Mouse (Mus musculus): ENCODE data around the gene Gtf3c1. TPM values are rescaled to one million over a fixed set of nuclear protein-coding genes. Genes with fewer than 3 reads are reported as not detected.
A peak's percentile ranks its signal among the peaks of the same experiment; 100 is the strongest.

Gtf3c1 gene
- polyA plus RNA-seq (2014; fragmentation: Nextera tagmentation; extraction: Ambion mirVana), result 33.3 and 45.8 TPM in 2 replicates

DNA sequence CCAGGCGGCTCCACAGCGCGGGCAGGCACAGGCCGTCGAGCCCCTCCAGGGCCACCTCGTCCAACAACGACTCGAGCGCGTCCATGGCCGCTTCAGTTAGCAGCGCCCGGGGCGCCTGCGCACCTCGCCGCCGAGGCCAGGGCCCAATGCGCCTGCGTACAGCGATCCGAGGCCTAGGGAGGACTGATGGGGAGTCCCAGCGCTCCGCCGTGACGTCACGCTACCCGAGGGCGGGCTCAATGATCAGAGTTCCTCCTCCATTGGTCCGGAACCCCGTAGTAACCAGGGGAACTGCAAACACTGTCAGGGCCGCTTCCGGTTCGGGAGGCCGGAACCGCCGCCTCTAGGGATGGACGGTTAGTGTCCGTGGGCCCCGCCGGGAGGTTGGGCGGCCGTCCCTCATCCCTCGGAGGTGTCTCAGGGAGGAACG is at the start of gene Gtf3c1, which contains the start of gene D430042O09Rik:
Gene Gtf3c1, minus strand, starts transcription at position 188 of the 430 bp plus-strand sequence.
Gene D430042O09Rik, plus strand, starts transcription at position 296 of the 430 bp plus-strand sequence.
- Histone ChIP-seq H3K36me3 (ENCODE audit: control insufficient read depth, insufficient read depth, low read length) (0 out of 2 replicates have a peak, but pooled peaks cover 10% of the 10 kb centered on the region), H3K4me3 (ENCODE audit: low read depth, low read length) (peak within 1 kb of the TSS; percentile 87), H3K27ac (ENCODE audit: low read depth, low read length) (peak within 1 kb of the TSS; percentile 90), H3K4me1 (replicated peaks; ENCODE audit: control insufficient read depth, insufficient read depth, low read length) (peaks cover 12% of the 10 kb centered on the region), H3K27me3 (ENCODE audit: control insufficient read depth, insufficient read depth, low read length) (no peaks in the 10 kb centered on the region), H3K4me2 (replicated peaks; ENCODE audit: low read depth, low read length) (peak within 1 kb of the TSS; percentile 66), H3K9ac (ENCODE audit: low read depth, low read length) (peak within 1 kb of the TSS; percentile 92), H3K9me3 (ENCODE audit: control insufficient read depth, low read length) (no peaks in the 10 kb centered on the region)
- peak; percentile 99 for ATAC-seq (ENCODE audit: low FRiP score)
- 0% methylated on average over 45 of the region's 45 CpGs for WGBS
- DNase-seq (ENCODE audit: low spot score), result peak; percentile 100

DNA sequence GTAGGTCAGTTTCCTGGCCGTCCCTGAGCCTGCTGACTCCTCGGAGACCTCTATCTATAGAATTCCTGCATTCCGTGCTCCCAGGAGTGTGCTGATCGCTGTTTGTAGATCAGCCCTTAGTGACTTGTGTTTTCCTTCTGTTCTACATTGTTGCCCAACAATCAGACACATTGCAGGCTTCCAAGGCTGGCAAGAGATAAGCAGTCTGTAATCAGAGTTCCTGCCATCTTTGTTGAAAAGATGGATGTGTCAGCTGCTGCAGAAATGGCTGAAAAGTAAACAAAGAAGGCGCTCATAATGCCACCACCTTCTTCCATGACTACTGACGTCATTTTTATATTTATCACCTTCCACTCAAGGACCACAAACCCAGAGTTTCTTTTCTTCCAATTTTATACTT is 49.2 kb upstream of the Gtf3c1 start:
- no peak overlapping the region for H3K4me3 ChIP-seq (ENCODE audit: low read depth, low read length)
- H3K9ac ChIP-seq (ENCODE audit: low read depth, low read length), result no peak overlapping the region
- 80% methylated on average over 6 of the region's 6 CpGs for WGBS
- H3K9me3 ChIP-seq (ENCODE audit: control insufficient read depth, low read length), result no peaks in the 10 kb centered on the region
- DNase-seq (ENCODE audit: low spot score) (no peak), ATAC-seq (ENCODE audit: low FRiP score) (no peak)
- no peak overlapping the region for H3K27ac ChIP-seq (ENCODE audit: low read depth, low read length)
- no peaks in the 10 kb centered on the region for H3K36me3 ChIP-seq (ENCODE audit: control insufficient read depth, insufficient read depth, low read length)
- H3K4me2 ChIP-seq (replicated peaks; ENCODE audit: low read depth, low read length), result no peak overlapping the region
- H3K4me1 ChIP-seq (replicated peaks; ENCODE audit: control insufficient read depth, insufficient read depth, low read length), result no peaks in the 10 kb centered on the region
- no peaks in the 10 kb centered on the region for H3K27me3 ChIP-seq (ENCODE audit: control insufficient read depth, insufficient read depth, low read length)

DNA sequence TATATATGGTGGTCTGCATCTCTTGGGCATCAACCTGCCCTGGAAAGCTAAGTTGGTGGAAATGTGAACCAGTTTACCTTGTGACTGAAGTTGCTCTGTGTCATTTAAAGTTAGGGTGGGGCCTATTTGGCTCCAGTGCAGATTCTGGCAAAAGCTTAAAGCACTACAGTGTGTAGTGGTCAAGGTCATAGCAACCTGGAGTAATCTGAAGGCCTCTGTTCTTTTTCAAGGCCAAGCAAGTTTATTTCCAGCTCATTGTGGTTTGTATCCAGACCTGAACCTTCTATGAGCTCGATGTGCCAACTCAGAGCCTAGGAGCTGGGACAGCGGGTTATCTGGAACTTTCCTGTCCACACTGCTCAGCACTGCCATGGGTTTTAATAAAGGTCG is 45.7 kb upstream of the Gtf3c1 start:
- Histone ChIP-seq H3K9me3 (ENCODE audit: control insufficient read depth, low read length) (no peaks in the 10 kb centered on the region), H3K27me3 (ENCODE audit: control insufficient read depth, insufficient read depth, low read length) (no peaks in the 10 kb centered on the region), H3K4me1 (replicated peaks; ENCODE audit: control insufficient read depth, insufficient read depth, low read length) (no peaks in the 10 kb centered on the region), H3K4me2 (replicated peaks; ENCODE audit: low read depth, low read length) (no peak overlapping the region), H3K4me3 (ENCODE audit: low read depth, low read length) (no peak overlapping the region), H3K27ac (ENCODE audit: low read depth, low read length) (no peak overlapping the region), H3K9ac (ENCODE audit: low read depth, low read length) (no peak overlapping the region), H3K36me3 (ENCODE audit: control insufficient read depth, insufficient read depth, low read length) (no peaks in the 10 kb centered on the region)
- DNase-seq (ENCODE audit: low spot score), result no peak
- 93% methylated on average over 3 of the region's 3 CpGs for WGBS
- no peak for ATAC-seq (ENCODE audit: low FRiP score)

DNA sequence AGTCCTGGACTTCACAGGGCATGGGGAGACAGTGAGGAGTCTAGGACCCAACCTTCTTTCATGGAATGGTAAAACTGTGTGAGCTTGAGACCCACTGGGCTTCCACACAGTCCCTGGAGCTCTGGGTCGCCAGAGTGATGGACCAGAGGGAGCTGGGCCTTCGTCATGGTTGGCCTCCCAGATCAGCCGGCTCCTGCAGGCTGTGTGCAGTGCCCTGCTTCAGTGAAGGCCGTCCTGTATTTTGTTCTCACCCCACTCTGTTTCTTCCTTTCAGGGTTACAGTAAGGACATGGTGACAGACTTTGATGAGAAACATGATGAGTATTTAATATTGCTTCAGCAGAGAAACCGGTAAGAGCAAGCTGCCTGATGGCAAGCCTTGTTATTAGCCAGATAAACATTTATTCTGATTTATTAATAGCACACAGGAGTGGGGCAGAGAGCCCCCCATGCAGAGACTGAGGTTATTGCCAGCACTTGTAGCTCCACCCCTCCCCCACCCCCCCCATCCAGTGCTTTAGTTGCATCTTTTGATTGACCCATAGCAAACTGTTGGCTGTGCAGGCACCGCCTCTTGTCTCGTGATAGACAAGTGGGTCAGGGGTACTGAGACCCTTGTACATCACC is 45.2 kb upstream of the Gtf3c1 start:
- Histone ChIP-seq H3K36me3 (ENCODE audit: control insufficient read depth, insufficient read depth, low read length) (no peaks in the 10 kb centered on the region), H3K4me1 (replicated peaks; ENCODE audit: control insufficient read depth, insufficient read depth, low read length) (no peaks in the 10 kb centered on the region), H3K27ac (ENCODE audit: low read depth, low read length) (no peak overlapping the region), H3K4me2 (replicated peaks; ENCODE audit: low read depth, low read length) (no peak overlapping the region), H3K9ac (ENCODE audit: low read depth, low read length) (no peak overlapping the region), H3K27me3 (ENCODE audit: control insufficient read depth, insufficient read depth, low read length) (no peaks in the 10 kb centered on the region), H3K4me3 (ENCODE audit: low read depth, low read length) (no peak overlapping the region), H3K9me3 (ENCODE audit: control insufficient read depth, low read length) (no peaks in the 10 kb centered on the region)
- no peak for ATAC-seq (ENCODE audit: low FRiP score)
- 82% methylated on average over 7 of the region's 7 CpGs for WGBS
- DNase-seq (ENCODE audit: low spot score), result no peak

DNA sequence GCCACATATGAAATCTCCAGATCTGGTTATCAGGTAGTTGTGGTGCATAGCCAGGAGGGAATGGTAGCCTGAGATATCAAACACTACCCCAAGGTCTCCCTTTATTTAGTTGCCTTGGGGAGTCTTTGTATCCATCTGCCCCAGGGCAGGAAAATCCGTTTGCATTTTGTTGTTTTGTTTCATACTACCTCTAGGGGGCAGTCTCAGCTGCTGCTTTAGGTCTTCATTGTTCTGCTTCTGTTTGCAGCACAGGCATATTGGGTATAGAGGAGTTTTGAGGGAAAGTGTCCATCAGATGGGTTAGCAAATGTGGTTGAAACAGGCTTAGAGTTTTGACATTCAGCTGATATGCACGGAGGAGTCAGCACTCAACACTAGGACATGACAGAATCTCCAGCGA is 40.6 kb upstream of the Gtf3c1 start:
- peak; percentile 60 for DNase-seq (ENCODE audit: low spot score)
- Histone ChIP-seq H3K36me3 (ENCODE audit: control insufficient read depth, insufficient read depth, low read length) (no peaks in the 10 kb centered on the region), H3K4me3 (ENCODE audit: low read depth, low read length) (no peak overlapping the region), H3K27me3 (ENCODE audit: control insufficient read depth, insufficient read depth, low read length) (no peaks in the 10 kb centered on the region), H3K4me1 (replicated peaks; ENCODE audit: control insufficient read depth, insufficient read depth, low read length) (no peaks in the 10 kb centered on the region), H3K9ac (ENCODE audit: low read depth, low read length) (no peak overlapping the region), H3K4me2 (replicated peaks; ENCODE audit: low read depth, low read length) (no peak overlapping the region), H3K9me3 (ENCODE audit: control insufficient read depth, low read length) (no peaks in the 10 kb centered on the region), H3K27ac (ENCODE audit: low read depth, low read length) (no peak overlapping the region)
- 53% methylated on average over 3 of the region's 3 CpGs for WGBS
- no peak for ATAC-seq (ENCODE audit: low FRiP score)

DNA sequence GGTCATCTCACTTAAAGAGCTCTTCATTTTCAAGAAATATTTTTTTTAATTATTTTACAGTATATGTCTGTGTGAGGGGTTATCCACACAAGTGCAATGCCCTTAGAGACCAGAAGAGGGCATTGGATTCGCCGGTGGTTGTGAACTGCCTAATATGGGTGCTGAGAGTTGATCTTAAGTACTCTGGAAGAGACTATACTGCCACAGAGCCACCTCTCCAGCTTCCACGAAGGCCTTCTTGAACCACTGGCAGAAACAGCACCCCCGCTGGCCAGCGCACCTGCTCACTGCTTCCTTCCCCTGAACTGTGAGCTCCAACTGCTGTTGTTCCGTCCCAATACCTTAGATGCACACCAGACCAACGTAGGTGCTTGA is 39.7 kb upstream of the Gtf3c1 start:
- no peaks in the 10 kb centered on the region for H3K36me3 ChIP-seq (ENCODE audit: control insufficient read depth, insufficient read depth, low read length)
- no peaks in the 10 kb centered on the region for H3K4me1 ChIP-seq (replicated peaks; ENCODE audit: control insufficient read depth, insufficient read depth, low read length)
- H3K27ac ChIP-seq (ENCODE audit: low read depth, low read length), result no peak overlapping the region
- no peaks in the 10 kb centered on the region for H3K9me3 ChIP-seq (ENCODE audit: control insufficient read depth, low read length)
- H3K9ac ChIP-seq (ENCODE audit: low read depth, low read length), result no peak overlapping the region
- H3K4me3 ChIP-seq (ENCODE audit: low read depth, low read length), result no peak overlapping the region
- 61% methylated on average over 7 of the region's 7 CpGs for WGBS
- ATAC-seq (ENCODE audit: low FRiP score), result no peak
- no peak overlapping the region for H3K4me2 ChIP-seq (replicated peaks; ENCODE audit: low read depth, low read length)
- DNase-seq (ENCODE audit: low spot score), result peak; percentile 22
- H3K27me3 ChIP-seq (ENCODE audit: control insufficient read depth, insufficient read depth, low read length), result no peaks in the 10 kb centered on the region

DNA sequence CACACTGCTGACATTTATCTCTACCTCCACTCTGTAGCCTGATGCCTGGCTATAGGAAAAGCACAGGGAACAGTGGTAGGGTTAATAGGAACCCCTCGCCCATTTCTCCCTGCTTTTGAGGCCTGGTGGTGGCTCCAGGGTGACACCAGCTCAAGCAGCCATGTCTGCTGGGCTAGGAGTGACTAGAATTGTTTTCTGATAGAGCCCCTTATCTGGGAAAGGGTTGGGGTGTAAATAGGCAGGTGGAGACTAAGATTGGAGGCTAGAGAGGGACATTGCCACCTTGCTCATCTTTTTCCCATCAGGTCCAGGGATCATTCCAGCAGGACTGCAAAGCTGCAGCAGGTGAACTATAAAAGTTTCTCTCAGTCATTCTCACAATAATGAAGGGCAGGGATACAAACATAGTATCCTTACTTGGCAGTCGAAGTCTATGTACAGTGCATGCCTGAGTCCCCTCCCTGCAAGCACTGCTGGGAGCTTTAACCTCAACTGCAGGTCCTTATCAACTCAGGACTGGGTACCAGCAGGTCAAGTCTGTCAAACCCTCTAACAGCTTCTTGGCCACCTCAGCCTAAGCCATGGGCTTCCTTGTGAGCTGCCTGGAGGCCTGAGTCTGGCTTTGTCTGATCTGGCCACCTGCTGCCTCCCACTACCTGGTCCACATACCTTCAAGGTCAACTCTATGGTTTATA is 39.2 kb upstream of the Gtf3c1 start:
- Histone ChIP-seq H3K4me1 (replicated peaks; ENCODE audit: control insufficient read depth, insufficient read depth, low read length) (no peaks in the 10 kb centered on the region), H3K36me3 (ENCODE audit: control insufficient read depth, insufficient read depth, low read length) (no peaks in the 10 kb centered on the region), H3K9me3 (ENCODE audit: control insufficient read depth, low read length) (no peaks in the 10 kb centered on the region), H3K27me3 (ENCODE audit: control insufficient read depth, insufficient read depth, low read length) (no peaks in the 10 kb centered on the region), H3K4me2 (replicated peaks; ENCODE audit: low read depth, low read length) (no peak overlapping the region), H3K4me3 (ENCODE audit: low read depth, low read length) (no peak overlapping the region), H3K27ac (ENCODE audit: low read depth, low read length) (no peak overlapping the region), H3K9ac (ENCODE audit: low read depth, low read length) (no peak overlapping the region)
- ATAC-seq (ENCODE audit: low FRiP score), result no peak
- WGBS, result 82% methylated on average over 2 of the region's 2 CpGs
- DNase-seq (ENCODE audit: low spot score), result no peak

DNA sequence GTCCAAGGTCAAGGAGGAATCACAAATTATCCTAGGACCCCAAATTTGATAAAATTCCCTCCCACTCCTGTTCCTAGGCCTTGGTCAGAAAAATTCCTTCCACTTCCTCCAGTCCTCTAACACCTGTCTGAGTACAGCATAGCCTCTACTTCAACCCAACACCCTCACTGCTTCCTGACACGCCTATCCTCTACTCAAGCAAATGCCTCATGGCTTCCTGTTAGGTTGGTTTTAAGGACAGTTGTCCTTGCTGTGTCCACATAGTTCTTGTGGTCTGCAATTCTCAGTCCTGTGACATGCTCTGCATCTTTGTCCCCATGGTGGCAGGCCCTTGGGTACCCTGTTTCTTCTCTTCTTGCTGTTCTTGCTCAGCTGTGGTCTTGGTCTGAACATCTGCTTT is 37.2 kb upstream of the Gtf3c1 start:
- WGBS, result 76% methylated on average over 1 of the region's 1 CpGs
- no peaks in the 10 kb centered on the region for H3K27me3 ChIP-seq (ENCODE audit: control insufficient read depth, insufficient read depth, low read length)
- DNase-seq (ENCODE audit: low spot score), result no peak
- H3K4me3 ChIP-seq (ENCODE audit: low read depth, low read length), result no peak overlapping the region
- no peaks in the 10 kb centered on the region for H3K4me1 ChIP-seq (replicated peaks; ENCODE audit: control insufficient read depth, insufficient read depth, low read length)
- H3K27ac ChIP-seq (ENCODE audit: low read depth, low read length), result no peak overlapping the region
- H3K36me3 ChIP-seq (ENCODE audit: control insufficient read depth, insufficient read depth, low read length), result no peaks in the 10 kb centered on the region
- H3K4me2 ChIP-seq (replicated peaks; ENCODE audit: low read depth, low read length), result no peak overlapping the region
- ATAC-seq (ENCODE audit: low FRiP score), result no peak
- H3K9ac ChIP-seq (ENCODE audit: low read depth, low read length), result no peak overlapping the region
- H3K9me3 ChIP-seq (ENCODE audit: control insufficient read depth, low read length), result no peaks in the 10 kb centered on the region

DNA sequence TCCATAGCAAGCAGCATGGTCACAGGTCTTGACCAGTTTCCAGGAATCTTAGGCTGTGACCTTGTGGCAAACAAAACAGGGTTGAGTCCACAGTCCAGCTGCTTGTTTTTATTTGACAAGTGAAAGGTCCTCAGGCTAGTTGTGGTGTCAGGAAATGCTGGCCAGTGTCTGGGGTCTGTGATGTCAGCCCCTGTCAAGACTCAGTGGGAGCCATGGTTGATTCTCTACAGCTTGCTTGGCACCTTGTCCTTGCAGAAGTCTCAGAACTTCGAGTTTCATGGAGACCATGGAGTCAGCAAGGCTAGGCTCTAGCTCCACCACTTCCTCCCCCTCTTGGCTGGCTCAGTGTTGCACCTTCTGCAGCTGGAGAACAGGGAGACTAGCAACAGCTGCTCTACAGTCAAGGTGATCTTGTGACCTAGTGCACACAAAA is 33.7 kb upstream of the Gtf3c1 start:
- H3K9me3 ChIP-seq (ENCODE audit: control insufficient read depth, low read length), result no peaks in the 10 kb centered on the region
- DNase-seq (ENCODE audit: low spot score), result no peak
- no peak overlapping the region for H3K9ac ChIP-seq (ENCODE audit: low read depth, low read length)
- H3K27me3 ChIP-seq (ENCODE audit: control insufficient read depth, insufficient read depth, low read length), result no peaks in the 10 kb centered on the region
- no peaks in the 10 kb centered on the region for H3K4me1 ChIP-seq (replicated peaks; ENCODE audit: control insufficient read depth, insufficient read depth, low read length)
- ATAC-seq (ENCODE audit: low FRiP score), result no peak
- 67% methylated on average over 1 of the region's 1 CpGs for WGBS
- H3K36me3 ChIP-seq (ENCODE audit: control insufficient read depth, insufficient read depth, low read length), result no peaks in the 10 kb centered on the region
- no peak overlapping the region for H3K4me3 ChIP-seq (ENCODE audit: low read depth, low read length)
- H3K27ac ChIP-seq (ENCODE audit: low read depth, low read length), result no peak overlapping the region
- no peak overlapping the region for H3K4me2 ChIP-seq (replicated peaks; ENCODE audit: low read depth, low read length)

All from hindbrain, embryonic 11.5 days (tissue).